Mouse (Mus musculus) hindbrain, embryonic 10.5 days (tissue): ENCODE measurements around the gene Ofd1. TPM values are rescaled to one million over a fixed set of nuclear protein-coding genes. Genes with fewer than 3 reads are reported as not detected.
A peak's percentile ranks its signal among the peaks of the same experiment; 100 is the strongest.

Experiments
- DNase-seq: peaks from one replicate; pipeline ENCODE4 v3.0.0-alpha.2; 2017; ENCODE audit warnings: low spot score
- H3K27ac ChIP-seq: fragments of 300-500 bp; sonication (generic); 2 replicates; pipeline ENCODE4 v1.5.1; 2016; ENCODE audit warnings: mild to moderate bottlenecking, moderate library complexity
- H3K27me3 ChIP-seq: fragments of 300-500 bp; sonication (generic); 2 replicates; pipeline ENCODE4 v1.6.1; 2016; ENCODE audit warnings: mild to moderate bottlenecking; ENCODE audit not compliant: poor library complexity, insufficient read depth, severe bottlenecking
- H3K36me3 ChIP-seq: fragments of 300-500 bp; sonication (generic); 2 replicates; pipeline ENCODE4 v1.6.1; 2016; ENCODE audit warnings: mild to moderate bottlenecking, moderate library complexity
- H3K4me1 ChIP-seq: fragments of 300-500 bp; sonication (generic); replicated peaks from 2 replicates; pipeline ENCODE4 v1.6.1; 2016; ENCODE audit warnings: mild to moderate bottlenecking
- H3K4me3 ChIP-seq: fragments of 300-500 bp; sonication (generic); 2 replicates; pipeline ENCODE4 v1.5.1; 2016; ENCODE audit warnings: mild to moderate bottlenecking, moderate library complexity
- H3K9me3 ChIP-seq: fragments of 300-500 bp; sonication (generic); 2 replicates; pipeline ENCODE4 v1.6.1; 2016; ENCODE audit warnings: mild to moderate bottlenecking, moderate library complexity
- WGBS: fragments of 180-500 bp; shearing (Covaris S2); methylation state at CpG from one replicate; pipeline ENCODE4 v1.1.7; 2016; 5-methylcytosine and 5-hydroxymethylcytosine counted together
- polyA plus RNA-seq: library from polyadenylated mRNA; unstranded; fragments of >200 nt; fragmentation: Nextera tagmentation; extraction: Ambion mirVana; gene quantifications from 2 replicates; pipeline ENCODE4 v1.2.1, GENCODE M21; 2016

The Ofd1 gene
- polyA plus RNA-seq, 1 experiment from 2014 or later = 6.2 TPM

- 86% methylated on average over 1 of the region's 1 CpGs for WGBS
- H3K9me3 ChIP-seq = no peaks in the 10 kb centered on the region
- H3K27ac ChIP-seq = no peak overlapping the region
- DNase-seq = no peak
- peaks cover 26% of the 10 kb centered on the region; the same call in 1 of the 2 replicates for H3K36me3 ChIP-seq
- peaks cover 31% of the 10 kb centered on the region for H3K27me3 ChIP-seq
- no peak overlapping the region for H3K4me3 ChIP-seq
- H3K4me1 ChIP-seq = no peaks in the 10 kb centered on the region
Observed at GRCm38 (mm10) chrX:166354913-166355312, 85.6 kb downstream of the Ofd1 start.

- Histone ChIP-seq H3K9me3 (no peaks in the 10 kb centered on the region), H3K4me1 (0 out of 2 replicates have a peak, but pooled peaks cover 8% of the 10 kb centered on the region), H3K4me3 (no peak overlapping the region), H3K27me3 (peaks cover 33% of the 10 kb centered on the region; the same call in 1 of the 2 replicates), H3K36me3 (peaks cover 12% of the 10 kb centered on the region; the same call in 1 of the 2 replicates), H3K27ac (no peak overlapping the region)
- no peak for DNase-seq
- 88% methylated on average over 2 of the region's 2 CpGs for WGBS
Observed at GRCm38 (mm10) chrX:166353412-166353811, 87.1 kb downstream of the Ofd1 start.

GRCm38 (mm10) chrX:166351790-166352189 is 88.7 kb downstream of the Ofd1 start:
- H3K4me1 ChIP-seq = 0 out of 2 replicates have a peak, but pooled peaks cover 8% of the 10 kb centered on the region
- WGBS = 27% methylated on average over 6 of the region's 6 CpGs
- H3K36me3 ChIP-seq = peaks cover 5% of the 10 kb centered on the region; the same call in 1 of the 2 replicates
- peak; percentile 52 for DNase-seq
- no peak overlapping the region for H3K4me3 ChIP-seq
- peaks cover 38% of the 10 kb centered on the region; the same call in 1 of the 2 replicates for H3K27me3 ChIP-seq
- no peak overlapping the region for H3K27ac ChIP-seq
- no peaks in the 10 kb centered on the region for H3K9me3 ChIP-seq

- no peak for DNase-seq
- 0 out of 2 replicates have a peak, but pooled peaks cover 3% of the 10 kb centered on the region for H3K36me3 ChIP-seq
- H3K4me1 ChIP-seq = 0 out of 2 replicates have a peak, but pooled peaks cover 8% of the 10 kb centered on the region
- H3K4me3 ChIP-seq = peak overlapping the region; percentile 50
- H3K27ac ChIP-seq = no peak overlapping the region
- peaks cover 34% of the 10 kb centered on the region for H3K27me3 ChIP-seq
- no peaks in the 10 kb centered on the region for H3K9me3 ChIP-seq
- WGBS = 86% methylated on average over 4 of the region's 4 CpGs
Observed at GRCm38 (mm10) chrX:166348634-166349033, 91.9 kb downstream of the Ofd1 start.

- 0 out of 2 replicates have a peak, but pooled peaks cover 3% of the 10 kb centered on the region for H3K36me3 ChIP-seq
- H3K9me3 ChIP-seq = no peaks in the 10 kb centered on the region
- no peak for DNase-seq
- peaks cover 31% of the 10 kb centered on the region for H3K27me3 ChIP-seq
- 73% methylated on average over 6 of the region's 6 CpGs for WGBS
- 0 out of 2 replicates have a peak, but pooled peaks cover 8% of the 10 kb centered on the region for H3K4me1 ChIP-seq
- peak overlapping the region; percentile 62; the same call in 1 of the 2 replicates for H3K27ac ChIP-seq
- peak overlapping the region; percentile 50 for H3K4me3 ChIP-seq
Observed at GRCm38 (mm10) chrX:166348086-166348485, 92.4 kb downstream of the Ofd1 start.

GRCm38 (mm10) chrX:166344228-166345015 is 96.1 kb downstream of the Ofd1 start:
- WGBS = 28% methylated on average over 10 of the region's 10 CpGs
- H3K27me3 ChIP-seq = peaks cover 42% of the 10 kb centered on the region
- no peaks in the 10 kb centered on the region for H3K9me3 ChIP-seq
- peak; percentile 55 for DNase-seq
- H3K27ac ChIP-seq = peak overlapping the region; percentile 86
- no peaks in the 10 kb centered on the region for H3K36me3 ChIP-seq
- H3K4me3 ChIP-seq = peak overlapping the region; percentile 50
- H3K4me1 ChIP-seq = 0 out of 2 replicates have a peak, but pooled peaks cover 3% of the 10 kb centered on the region

- peaks cover 55% of the 10 kb centered on the region for H3K27me3 ChIP-seq
- H3K4me3 ChIP-seq = no peak overlapping the region
- no peaks in the 10 kb centered on the region for H3K9me3 ChIP-seq
- no peak for DNase-seq
- H3K27ac ChIP-seq = no peak overlapping the region
- no peaks in the 10 kb centered on the region for H3K36me3 ChIP-seq
- no peaks in the 10 kb centered on the region for H3K4me1 ChIP-seq
- 87% methylated on average over 6 of the region's 6 CpGs for WGBS
Observed at GRCm38 (mm10) chrX:166341795-166342194, 98.7 kb downstream of the Ofd1 start.

Other genes starting within 250 kb of the Ofd1 start
- gene Gpm6b, start 201.8 kb downstream of the Ofd1 start, polyA plus RNA-seq = 89.6 and 127 TPM in 2 replicates
- gene Trappc2, start 130 bp downstream of the Ofd1 start, polyA plus RNA-seq = 37.0 and 43.5 TPM in 2 replicates
- 43.3 and 44.8 TPM in 2 replicates for gene Rab9, start 39.2 kb upstream of the Ofd1 start, polyA plus RNA-seq
- 10.3 and 11.5 TPM in 2 replicates for gene Tceanc, start 77.9 kb upstream of the Ofd1 start, polyA plus RNA-seq
- 3.2 and 3.9 TPM in 2 replicates for gene Egfl6, start 145.0 kb upstream of the Ofd1 start, polyA plus RNA-seq